Mouse (Mus musculus) neural tube, embryonic 11.5 days (tissue): Measurements from ENCODE around the gene Igsf23. TPM values are rescaled to one million over a fixed set of nuclear protein-coding genes. Genes with fewer than 3 reads are reported as not detected.

Source experiments
- ATAC-seq: fragments of 200-750 bp; cut with Nextera tagmentation; 2 replicates; pipeline ENCODE4 v1.8.0; 2017; ENCODE audit warnings: moderate number of reproducible peaks, mild to moderate bottlenecking, moderate TSS enrichment, moderate library complexity; ENCODE audit not compliant: insufficient read depth, low FRiP score, low TSS enrichment
- DNase-seq: peaks from one replicate; pipeline ENCODE4 v3.0.0-alpha.2; 2015; ENCODE audit warnings: low spot score
- H3K27ac ChIP-seq: fragments of 300-500 bp; sonication (generic); 2 replicates; pipeline ENCODE4 v1.5.1; 2014; ENCODE audit warnings: low read depth, mild to moderate bottlenecking, low read length
- H3K27me3 ChIP-seq: fragments of 300-500 bp; sonication (generic); 2 replicates; pipeline ENCODE4 v1.6.1; 2014; ENCODE audit warnings: mild to moderate bottlenecking, low read length, mixed read lengths; ENCODE audit not compliant: control insufficient read depth, insufficient read depth
- H3K36me3 ChIP-seq: fragments of 300-500 bp; sonication (generic); 2 replicates; pipeline ENCODE4 v1.6.1; 2014; ENCODE audit warnings: mild to moderate bottlenecking, low read length, moderate library complexity, mixed read lengths; ENCODE audit not compliant: control insufficient read depth, insufficient read depth
- H3K4me1 ChIP-seq: fragments of 300-500 bp; sonication (generic); 2 replicates; pipeline ENCODE4 v1.6.1; 2014; ENCODE audit warnings: low read length, mixed read lengths; ENCODE audit not compliant: control insufficient read depth, insufficient read depth
- H3K4me2 ChIP-seq: fragments of 300-500 bp; sonication (generic); 2 replicates; pipeline ENCODE4 v1.6.1; 2014; ENCODE audit warnings: low read depth, mild to moderate bottlenecking, moderate library complexity
- H3K4me3 ChIP-seq: fragments of 300-500 bp; sonication (generic); 2 replicates; pipeline ENCODE4 v1.5.1; 2014; ENCODE audit warnings: low read depth, low read length
- H3K9ac ChIP-seq: fragments of 300-500 bp; sonication (generic); 2 replicates; pipeline ENCODE4 v1.6.1; 2014; ENCODE audit warnings: mild to moderate bottlenecking, low read length
- H3K9me3 ChIP-seq: fragments of 300-500 bp; sonication (generic); 2 replicates; pipeline ENCODE4 v1.6.1; 2016; ENCODE audit warnings: low read length; ENCODE audit not compliant: control insufficient read depth
- WGBS: fragments of 180-500 bp; shearing (Covaris S2); extraction: QIAGEN DNeasy Blood & Tissue Kit; methylation state at CpG from one replicate; pipeline ENCODE4 v1.1.7; 2014; 5-methylcytosine and 5-hydroxymethylcytosine counted together
- polyA plus RNA-seq: library from polyadenylated mRNA; unstranded; fragments of >200 nt; fragmentation: Nextera tagmentation; extraction: Ambion mirVana; gene quantifications from 2 replicates; pipeline ENCODE4 v1.2.1, GENCODE M21; 2014

Igsf23 gene
- polyA plus RNA-seq, 1 experiment from 2014 or later, result not detected

DNA sequence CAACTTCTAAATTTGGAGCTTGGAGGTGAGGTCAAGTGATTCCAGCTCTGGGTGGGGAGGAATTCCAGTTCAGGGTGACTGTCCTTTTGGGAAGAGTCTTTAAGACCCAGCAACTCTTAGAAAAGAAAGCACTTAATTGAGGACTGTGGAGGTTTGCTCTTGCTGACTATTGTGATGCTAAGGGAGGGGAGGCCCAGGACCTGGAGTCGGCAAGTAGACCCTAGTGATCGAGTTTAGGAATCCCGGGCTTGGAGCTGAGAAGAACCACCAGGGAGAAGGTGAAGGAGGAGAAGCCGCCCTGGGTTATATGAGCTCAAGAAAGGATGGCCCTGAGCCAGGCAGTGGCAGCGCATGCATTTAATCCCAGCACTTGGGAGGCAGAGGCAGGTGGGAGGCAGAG, 22.1 kb downstream of the Igsf23 start:
- DNase-seq (no peak), ATAC-seq (no peak)
- no peaks in the 10 kb centered on the region for H3K9me3 ChIP-seq
- WGBS, result 50% methylated on average over 5 of the region's 5 CpGs
- H3K36me3 ChIP-seq, result no peaks in the 10 kb centered on the region
- H3K27ac ChIP-seq, result no peak overlapping the region
- no peaks in the 10 kb centered on the region for H3K4me1 ChIP-seq
- no peak overlapping the region for H3K4me3 ChIP-seq
- no peak overlapping the region for H3K4me2 ChIP-seq
- no peak overlapping the region for H3K9ac ChIP-seq
- H3K27me3 ChIP-seq, result no peaks in the 10 kb centered on the region

DNA sequence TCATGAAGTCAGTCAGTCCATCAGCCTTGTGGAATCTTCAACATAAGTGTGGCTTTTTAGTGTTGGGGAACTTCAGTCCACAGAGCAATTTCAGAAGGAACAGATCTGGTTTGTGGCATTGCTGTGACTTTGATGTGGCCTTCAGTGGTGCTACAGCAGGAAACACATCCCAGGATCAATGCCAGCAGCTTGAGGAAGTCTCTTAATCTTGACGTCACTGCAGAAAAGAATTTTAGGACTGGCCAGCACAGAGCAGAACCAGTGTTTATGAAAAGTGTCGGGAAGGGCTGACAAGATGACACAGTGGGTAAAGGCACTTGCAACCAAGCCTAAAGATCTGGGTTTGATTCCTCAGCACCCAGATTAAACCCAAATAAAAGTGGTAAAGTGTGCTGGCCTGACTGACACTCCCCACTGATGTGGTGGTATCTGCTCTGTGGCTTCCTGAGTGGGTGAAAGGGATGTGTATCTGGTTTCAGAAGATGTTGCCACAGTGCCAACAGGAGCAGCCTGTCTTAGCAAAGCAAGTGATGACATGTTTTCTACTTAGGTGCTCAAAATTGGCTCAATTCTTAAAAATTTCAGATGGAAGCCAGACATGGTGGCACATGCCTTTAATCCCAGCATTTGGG, 23.6 kb downstream of the Igsf23 start:
- 77% methylated on average over 2 of the region's 2 CpGs for WGBS
- no peak overlapping the region for H3K9ac ChIP-seq
- no peaks in the 10 kb centered on the region for H3K4me1 ChIP-seq
- no peaks in the 10 kb centered on the region for H3K36me3 ChIP-seq
- ATAC-seq (no peak), DNase-seq (no peak)
- H3K9me3 ChIP-seq, result no peaks in the 10 kb centered on the region
- no peaks in the 10 kb centered on the region for H3K27me3 ChIP-seq
- H3K4me2 ChIP-seq, result no peak overlapping the region
- H3K27ac ChIP-seq, result no peak overlapping the region
- H3K4me3 ChIP-seq, result no peak overlapping the region

DNA sequence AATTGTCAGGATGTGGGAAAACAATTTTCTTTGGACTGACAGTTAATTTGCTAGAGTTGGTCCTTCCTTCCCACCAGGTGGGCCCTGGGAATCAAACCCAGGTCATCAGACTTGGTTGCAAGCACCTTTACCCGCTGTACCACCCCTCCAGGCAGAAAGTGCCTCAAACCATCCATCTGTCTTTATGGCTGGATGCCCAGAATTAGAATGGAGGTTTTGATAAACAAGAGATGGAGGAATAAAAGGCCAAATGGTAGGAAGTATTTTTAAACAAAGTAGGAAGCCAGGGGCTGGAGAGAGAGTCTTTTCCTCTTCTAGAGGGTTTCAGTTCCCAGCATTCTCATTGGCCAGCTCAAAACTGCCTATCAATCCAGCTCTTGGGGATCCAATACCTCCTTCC, 25.2 kb downstream of the Igsf23 start:
- 85% methylated on average over 1 of the region's 1 CpGs for WGBS
- no peak for DNase-seq
- Histone ChIP-seq H3K4me1 (no peaks in the 10 kb centered on the region), H3K27ac (no peak overlapping the region), H3K36me3 (no peaks in the 10 kb centered on the region), H3K4me3 (no peak overlapping the region), H3K27me3 (no peaks in the 10 kb centered on the region), H3K4me2 (no peak overlapping the region), H3K9ac (no peak overlapping the region), H3K9me3 (no peaks in the 10 kb centered on the region)
- ATAC-seq, result no peak

DNA sequence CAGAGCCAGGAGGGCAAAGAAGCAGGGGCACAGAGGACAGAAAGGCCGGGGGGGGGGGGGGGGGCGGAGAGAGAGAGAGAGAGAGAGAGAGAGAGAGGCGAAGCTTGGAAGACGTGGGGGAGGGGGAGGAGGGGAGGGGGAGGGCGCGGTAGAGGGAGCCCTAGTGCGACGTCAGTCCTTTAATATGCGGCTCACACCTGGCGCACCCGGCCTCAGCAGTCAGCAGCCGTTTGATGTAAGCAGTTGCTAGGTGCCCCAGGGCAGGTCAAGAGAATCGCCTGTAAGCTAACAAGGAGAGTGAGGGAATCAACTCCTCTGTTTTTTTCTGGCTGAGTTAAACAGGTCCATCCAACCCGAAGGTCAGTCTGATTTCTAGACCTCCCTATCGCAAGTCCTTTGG, 26.8 kb downstream of the Igsf23 start:
- WGBS, result 16% methylated on average over 11 of the region's 15 CpGs
- Histone ChIP-seq H3K27ac (no peak overlapping the region), H3K27me3 (no peaks in the 10 kb centered on the region), H3K4me1 (no peaks in the 10 kb centered on the region), H3K4me2 (no peak overlapping the region), H3K9ac (no peak overlapping the region), H3K36me3 (no peaks in the 10 kb centered on the region), H3K4me3 (no peak overlapping the region), H3K9me3 (no peaks in the 10 kb centered on the region)
- no peak for DNase-seq
- ATAC-seq, result no peak

DNA sequence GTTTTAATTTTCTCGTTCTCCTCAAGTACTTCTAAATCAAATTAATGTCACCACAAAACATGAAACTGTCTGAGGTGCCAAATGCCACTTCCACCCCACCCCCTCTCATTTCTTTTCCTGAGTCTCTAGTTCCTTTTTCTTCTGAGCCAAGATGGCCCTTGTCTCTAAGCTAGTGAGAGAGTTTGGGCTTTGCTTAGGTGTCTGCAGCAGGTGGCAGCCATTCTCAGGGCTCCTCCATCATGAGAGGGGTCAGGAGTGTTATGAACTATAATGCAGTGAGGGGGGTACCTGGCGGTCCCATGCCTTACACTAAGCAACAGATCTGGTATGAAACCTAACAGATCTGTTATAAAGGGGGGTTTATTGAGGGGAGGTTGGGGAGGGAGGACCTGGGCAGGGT, 27.2 kb downstream of the Igsf23 start:
- no peak overlapping the region for H3K27ac ChIP-seq
- no peaks in the 10 kb centered on the region for H3K4me1 ChIP-seq
- no peak for ATAC-seq
- H3K4me3 ChIP-seq, result no peak overlapping the region
- no peaks in the 10 kb centered on the region for H3K9me3 ChIP-seq
- H3K27me3 ChIP-seq, result no peaks in the 10 kb centered on the region
- no peak for DNase-seq
- 53% methylated on average over 2 of the region's 2 CpGs for WGBS
- H3K9ac ChIP-seq, result no peak overlapping the region
- H3K36me3 ChIP-seq, result no peaks in the 10 kb centered on the region
- H3K4me2 ChIP-seq, result no peak overlapping the region

DNA sequence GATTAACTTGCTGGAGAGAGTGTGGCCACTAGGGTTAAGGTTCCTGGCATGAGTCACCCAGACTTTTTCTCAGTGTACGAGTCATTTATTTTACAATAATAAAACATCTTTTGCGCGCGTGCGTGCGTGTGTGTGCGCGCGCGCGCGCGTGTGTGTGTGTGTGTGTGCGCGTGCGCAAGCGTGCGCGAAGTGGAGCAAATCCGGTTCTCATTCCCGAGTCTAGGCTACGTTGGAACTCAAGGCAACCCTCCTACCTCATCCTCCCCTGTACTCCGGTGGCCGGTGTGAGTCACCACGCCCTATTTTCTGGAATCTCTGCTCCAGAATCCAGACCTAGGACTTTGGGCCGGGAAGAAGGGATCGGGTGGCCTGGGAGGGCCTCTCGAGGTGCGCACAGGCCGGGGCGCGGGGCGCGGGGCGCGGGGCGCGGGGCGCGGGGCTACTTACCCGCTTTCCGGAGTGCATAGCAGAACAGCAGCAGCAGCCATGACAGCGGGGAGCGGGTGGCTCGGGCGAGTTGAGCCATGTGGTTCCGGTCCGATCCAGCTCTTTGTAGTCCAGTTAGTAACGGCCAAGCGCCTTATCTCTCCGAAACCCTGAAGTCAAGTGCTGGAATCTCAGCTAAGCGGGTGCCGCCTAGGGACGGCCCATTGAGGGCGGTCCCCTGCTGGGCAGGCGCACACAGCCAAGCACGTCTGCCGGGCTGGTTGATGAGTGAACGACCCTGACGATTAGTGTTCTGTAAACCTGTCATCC, 29.9 kb downstream of the Igsf23 start, which contains the start of gene Pvr:
TSS of gene Pvr (minus strand) at position 655 of the 756 bp plus-strand sequence.
- ATAC-seq, result peak; percentile 78

DNA sequence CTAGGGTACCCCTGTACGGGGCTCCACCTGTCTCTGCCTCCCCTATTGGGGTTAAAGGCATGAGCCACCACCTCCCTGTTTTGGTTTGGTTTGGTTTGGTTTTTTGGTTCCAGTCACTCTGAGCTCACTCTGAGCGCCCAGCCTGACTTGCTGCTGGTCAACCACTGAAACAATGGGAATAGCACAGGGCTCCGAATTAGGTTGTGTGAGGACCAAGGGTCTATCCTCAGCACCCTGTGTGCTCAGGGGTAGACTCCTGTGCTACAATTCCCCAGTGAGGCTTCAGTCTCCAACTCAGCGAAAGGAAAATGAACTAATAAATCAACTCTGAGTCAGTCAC, 30.4 kb downstream of the Igsf23 start:
- Histone ChIP-seq H3K4me1 (no peaks in the 10 kb centered on the region), H3K27ac (no peak overlapping the region), H3K9ac (0 out of 2 replicates have a peak overlapping the region, but pooled peaks have one; percentile 76), H3K36me3 (no peaks in the 10 kb centered on the region; the same call in 1 of the 2 replicates), H3K9me3 (no peaks in the 10 kb centered on the region), H3K4me2 (peak overlapping the region; percentile 75), H3K4me3 (peak overlapping the region; percentile 67), H3K27me3 (no peaks in the 10 kb centered on the region)
- WGBS, result 30% methylated on average over 4 of the region's 4 CpGs
- no peak for DNase-seq
- ATAC-seq, result peak; percentile 58; the same call in 1 of the 2 replicates

More for the DNA sequence above, 29.9 kb downstream of the Igsf23 start, which contains the start of gene Pvr:
- Histone ChIP-seq H3K4me3 (peak within 1 kb of the TSS; percentile 67), H3K27me3 (no peaks in the 10 kb centered on the region), H3K4me1 (no peaks in the 10 kb centered on the region), H3K9me3 (no peaks in the 10 kb centered on the region), H3K4me2 (peak within 1 kb of the TSS; percentile 75), H3K9ac (peak within 1 kb of the TSS; percentile 76), H3K36me3 (no peaks in the 10 kb centered on the region; the same call in 1 of the 2 replicates), H3K27ac (0 out of 2 replicates have a peak within 1 kb of the TSS, but pooled peaks have one; percentile 8)
- under 1% methylated on average over 60 of the region's 60 CpGs for WGBS
- DNase-seq, result peak; percentile 74

DNA sequence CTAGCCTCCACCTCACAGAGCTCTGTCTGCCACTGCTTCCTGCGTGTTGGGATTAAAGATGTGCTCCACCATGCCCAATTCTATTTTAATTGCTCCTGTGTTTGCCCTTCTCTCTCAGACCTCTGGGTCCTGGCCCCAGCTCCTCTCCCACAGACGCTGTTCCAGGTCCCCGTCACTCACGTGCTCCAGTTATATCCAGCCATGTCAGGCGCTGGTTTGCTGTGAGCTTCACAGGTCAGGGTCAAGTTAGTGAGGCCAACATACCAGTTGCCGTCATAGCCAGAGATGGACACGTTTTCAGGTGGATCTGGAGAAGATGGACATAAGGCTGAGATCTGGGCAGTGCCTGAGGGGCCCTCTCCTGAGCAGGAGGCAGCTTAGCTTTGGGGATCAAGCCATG, 36.0 kb downstream of the Igsf23 start:
- 92% methylated on average over 7 of the region's 7 CpGs for WGBS
- H3K9me3 ChIP-seq, result no peaks in the 10 kb centered on the region
- no peaks in the 10 kb centered on the region for H3K27me3 ChIP-seq
- no peak for DNase-seq
- H3K4me1 ChIP-seq, result no peaks in the 10 kb centered on the region
- H3K4me3 ChIP-seq, result no peak overlapping the region
- H3K36me3 ChIP-seq, result no peaks in the 10 kb centered on the region; the same call in 1 of the 2 replicates
- no peak for ATAC-seq
- H3K9ac ChIP-seq, result no peak overlapping the region
- no peak overlapping the region for H3K4me2 ChIP-seq
- no peak overlapping the region for H3K27ac ChIP-seq
